Mouse (Mus musculus): ENCODE measurements around the gene Plcg1. TPM values are rescaled to one million over a fixed set of nuclear protein-coding genes. Genes with fewer than 3 reads are reported as not detected.

Gene Plcg1
- total RNA-seq, 1 experiment = 59.0 TPM

DNA sequence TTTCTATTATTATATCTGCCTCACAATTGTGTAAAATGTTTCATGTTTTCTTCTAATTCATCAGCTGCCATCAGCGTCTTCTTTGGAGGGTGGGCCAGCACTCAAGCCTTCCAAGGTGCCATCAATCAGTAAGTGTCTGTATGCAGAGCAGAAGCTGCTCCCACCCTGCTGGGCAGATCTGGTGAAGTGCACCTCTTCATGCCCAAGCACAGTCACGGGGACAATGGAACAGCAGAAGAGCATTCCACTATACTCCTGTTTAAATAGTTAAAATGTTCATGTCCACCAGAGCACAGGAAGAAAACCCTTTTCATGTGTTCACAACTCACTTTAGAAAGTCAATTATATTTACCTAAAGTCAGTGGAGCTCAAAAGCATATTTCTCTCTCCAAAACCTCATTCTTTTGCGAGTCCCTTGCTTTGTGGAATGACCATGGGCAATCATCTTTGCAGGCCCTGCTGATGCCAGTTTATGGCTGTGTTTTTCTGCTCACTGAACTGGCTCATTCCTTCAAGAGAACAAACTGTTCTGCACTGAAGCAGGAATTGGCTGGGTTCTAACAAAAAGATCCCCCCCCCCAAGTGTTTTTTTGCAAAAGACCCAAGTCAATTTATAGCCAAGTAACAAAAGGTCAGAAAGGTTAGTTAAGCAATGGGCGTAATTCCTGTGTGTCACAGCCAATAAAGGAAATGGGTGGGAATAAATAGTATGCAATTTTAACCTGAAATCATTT, 73.9 kb downstream of the Plcg1 start:
- Histone ChIP-seq H3K36me3 (ENCODE audit: control insufficient read depth, insufficient read depth, low read length, poor library complexity, severe bottlenecking) (no peaks in the 10 kb centered on the region), H3K27ac (ENCODE audit: insufficient read depth, low read depth, low read length, poor library complexity, severe bottlenecking) (no peak overlapping the region)
- in situ Hi-C loops (cut with MboI; ENCODE audit: low sequenced_read_pairs in 2 of 2, unreplicated experiment in 2 of 2) = no loop called here

GRCm38 (mm10) chr2:160806091-160806521, 75.0 kb downstream of the Plcg1 start:
- DNase-seq (ENCODE audit: low read depth, low spot score) = no peak
- in situ Hi-C loops (cut with MboI; ENCODE audit: low sequenced_read_pairs in 2 of 2, unreplicated experiment in 2 of 2) = no loop called here
- TF ChIP-seq ZC3H11A (IDR thresholded peaks at IDR 0.05; ENCODE audit: borderline replicate concordance, low read depth, low read length) = no peak
- no peak for TF ChIP-seq MAFK (IDR thresholded peaks at IDR 0.05; ENCODE audit: insufficient read depth, low read depth, low read length)
- no peak for TF ChIP-seq HCFC1 (IDR thresholded peaks at IDR 0.05; ENCODE audit: borderline replicate concordance, insufficient read depth, low read length)
- no peak for TF ChIP-seq ZNF384 (IDR thresholded peaks at IDR 0.05; ENCODE audit: low read depth, low read length)
- no peak for TF ChIP-seq CHD2 (IDR thresholded peaks at IDR 0.05; ENCODE audit: low read depth, low read length)

More for the DNA sequence above, 73.9 kb downstream of the Plcg1 start:
- Histone ChIP-seq H3K9ac (ENCODE audit: insufficient read depth, low read depth, low read length, poor library complexity, severe bottlenecking) (no peak overlapping the region), H3K9me3 (ENCODE audit: control insufficient read depth, insufficient read depth, low read depth, low read length) (no peaks in the 10 kb centered on the region), H3K4me1 (ENCODE audit: control insufficient read depth in 2 of 2, insufficient read depth in 2 of 2, low read length in 2 of 2, poor library complexity in 1 of 2) (no peaks in the 10 kb centered on the region), H3K4me3 (ENCODE audit: insufficient read depth in 1 of 2, low read depth in 1 of 2, low read length in 2 of 2, poor library complexity in 1 of 2, severe bottlenecking in 1 of 2) (no peak overlapping the region)
- DNase-seq (ENCODE audit: low read depth, low spot score) = no peak
- no peak for TF ChIP-seq CHD2 (IDR thresholded peaks at IDR 0.05; ENCODE audit: low read depth, low read length)
- TF ChIP-seq MAFK (IDR thresholded peaks at IDR 0.05; ENCODE audit: insufficient read depth, low read depth, low read length) = no peak
- TF ChIP-seq ZNF384 (IDR thresholded peaks at IDR 0.05; ENCODE audit: low read depth, low read length) = no peak

DNA sequence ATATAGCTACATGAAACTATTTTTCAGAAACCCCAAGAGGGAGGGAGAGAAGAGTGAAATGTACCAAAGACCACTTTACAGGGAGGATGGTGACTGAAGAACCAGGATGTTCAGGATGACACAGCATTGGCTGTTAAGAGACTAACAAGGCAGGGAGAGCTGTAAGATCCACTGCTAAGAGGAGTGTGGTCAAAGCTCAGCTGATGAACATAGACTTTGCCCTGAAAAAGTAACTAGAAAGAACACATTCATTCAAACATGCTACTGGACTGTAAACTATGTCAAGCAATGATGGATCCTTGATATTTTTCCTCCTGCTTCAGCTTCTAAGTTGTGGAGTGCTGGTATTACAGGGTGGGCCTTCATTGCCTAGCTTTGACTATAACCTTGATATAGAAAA, 79.3 kb downstream of the Plcg1 start:
- Histone ChIP-seq H3K9me3 (ENCODE audit: control insufficient read depth, insufficient read depth, low read depth, low read length) (no peaks in the 10 kb centered on the region), H3K4me3 (ENCODE audit: insufficient read depth in 1 of 2, low read depth in 1 of 2, low read length in 2 of 2, poor library complexity in 1 of 2, severe bottlenecking in 1 of 2) (no peak overlapping the region), H3K9ac (ENCODE audit: insufficient read depth, low read depth, low read length, poor library complexity, severe bottlenecking) (no peak overlapping the region), H3K27ac (ENCODE audit: insufficient read depth, low read depth, low read length, poor library complexity, severe bottlenecking) (no peak overlapping the region), H3K4me1 (ENCODE audit: control insufficient read depth in 2 of 2, insufficient read depth in 2 of 2, low read length in 2 of 2, poor library complexity in 1 of 2) (no peaks in the 10 kb centered on the region), H3K36me3 (ENCODE audit: control insufficient read depth, insufficient read depth, low read length, poor library complexity, severe bottlenecking) (no peaks in the 10 kb centered on the region)
- TF ChIP-seq HCFC1 (IDR thresholded peaks at IDR 0.05; ENCODE audit: borderline replicate concordance, insufficient read depth, low read length) = no peak
- no peak for TF ChIP-seq ZC3H11A (IDR thresholded peaks at IDR 0.05; ENCODE audit: borderline replicate concordance, low read depth, low read length)
- TF ChIP-seq ZNF384 (IDR thresholded peaks at IDR 0.05; ENCODE audit: low read depth, low read length) = no peak
- TF ChIP-seq MAFK (IDR thresholded peaks at IDR 0.05; ENCODE audit: insufficient read depth, low read depth, low read length) = no peak
- TF ChIP-seq CHD2 (IDR thresholded peaks at IDR 0.05; ENCODE audit: low read depth, low read length) = no peak
- no peak for DNase-seq (ENCODE audit: low read depth, low spot score)
- in situ Hi-C loops (cut with MboI; ENCODE audit: low sequenced_read_pairs in 2 of 2, unreplicated experiment in 2 of 2) = no loop called here

More at GRCm38 (mm10) chr2:160806091-160806521, 75.0 kb downstream of the Plcg1 start:
- H3K27ac ChIP-seq (ENCODE audit: insufficient read depth, low read depth, low read length, poor library complexity, severe bottlenecking) = no peak overlapping the region
- no peak overlapping the region for H3K9ac ChIP-seq (ENCODE audit: insufficient read depth, low read depth, low read length, poor library complexity, severe bottlenecking)
- H3K4me3 ChIP-seq (ENCODE audit: insufficient read depth in 1 of 2, low read depth in 1 of 2, low read length in 2 of 2, poor library complexity in 1 of 2, severe bottlenecking in 1 of 2) = no peak overlapping the region
- H3K36me3 ChIP-seq (ENCODE audit: control insufficient read depth, insufficient read depth, low read length, poor library complexity, severe bottlenecking) = no peaks in the 10 kb centered on the region
- no peaks in the 10 kb centered on the region for H3K4me1 ChIP-seq (ENCODE audit: control insufficient read depth in 2 of 2, insufficient read depth in 2 of 2, low read length in 2 of 2, poor library complexity in 1 of 2)
- no peaks in the 10 kb centered on the region for H3K9me3 ChIP-seq (ENCODE audit: control insufficient read depth, insufficient read depth, low read depth, low read length)

DNA sequence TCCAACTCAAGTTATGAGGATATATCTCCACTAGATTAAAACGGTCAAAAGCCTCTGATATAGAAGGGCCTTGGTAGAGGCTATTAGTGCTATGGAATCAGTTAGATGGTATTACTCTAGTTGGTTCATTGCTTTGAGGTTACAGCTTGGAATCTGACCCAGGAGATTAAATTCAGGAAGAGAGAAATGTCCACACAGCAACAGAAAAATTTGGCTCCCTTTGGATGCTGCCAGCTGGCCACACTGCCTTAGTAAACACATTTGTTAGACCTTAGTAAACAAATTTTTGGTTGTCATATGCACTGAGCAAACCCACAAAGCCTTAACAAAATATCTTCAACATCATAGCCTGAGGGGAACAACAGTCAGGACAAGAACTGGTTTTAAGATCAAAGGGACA, 79.7 kb downstream of the Plcg1 start:
- Histone ChIP-seq H3K36me3 (ENCODE audit: control insufficient read depth, insufficient read depth, low read length, poor library complexity, severe bottlenecking) (no peaks in the 10 kb centered on the region), H3K9me3 (ENCODE audit: control insufficient read depth, insufficient read depth, low read depth, low read length) (no peaks in the 10 kb centered on the region), H3K9ac (ENCODE audit: insufficient read depth, low read depth, low read length, poor library complexity, severe bottlenecking) (no peak overlapping the region), H3K4me1 (ENCODE audit: control insufficient read depth in 2 of 2, insufficient read depth in 2 of 2, low read length in 2 of 2, poor library complexity in 1 of 2) (no peaks in the 10 kb centered on the region), H3K4me3 (ENCODE audit: insufficient read depth in 1 of 2, low read depth in 1 of 2, low read length in 2 of 2, poor library complexity in 1 of 2, severe bottlenecking in 1 of 2) (no peak overlapping the region), H3K27ac (ENCODE audit: insufficient read depth, low read depth, low read length, poor library complexity, severe bottlenecking) (no peak overlapping the region)
- in situ Hi-C loops (cut with MboI; ENCODE audit: low sequenced_read_pairs in 2 of 2, unreplicated experiment in 2 of 2) = no loop called here
- TF ChIP-seq MAFK (IDR thresholded peaks at IDR 0.05; ENCODE audit: insufficient read depth, low read depth, low read length) (no peak), ZC3H11A (IDR thresholded peaks at IDR 0.05; ENCODE audit: borderline replicate concordance, low read depth, low read length) (no peak), HCFC1 (IDR thresholded peaks at IDR 0.05; ENCODE audit: borderline replicate concordance, insufficient read depth, low read length) (no peak), ZNF384 (IDR thresholded peaks at IDR 0.05; ENCODE audit: low read depth, low read length) (no peak), CHD2 (IDR thresholded peaks at IDR 0.05; ENCODE audit: low read depth, low read length) (no peak)
- no peak for DNase-seq (ENCODE audit: low read depth, low spot score)

Other genes with a start within 250 kb of the Plcg1 start
- gene Top1, start 85.4 kb upstream of the Plcg1 start, total RNA-seq (2012; rRNA removed) = 39.3 and 52.7 TPM in 2 replicates
- 1.1 and 1.3 TPM in 2 replicates for gene Zhx3, start 141.7 kb downstream of the Plcg1 start, total RNA-seq (2012; rRNA removed)
- gene Lpin3, start 149.4 kb downstream of the Plcg1 start, total RNA-seq (2012; rRNA removed) = 7.2 and 9.4 TPM in 2 replicates
- 2.8 and 5.0 TPM in 2 replicates for gene Emilin3, start 181.0 kb downstream of the Plcg1 start, total RNA-seq (2012; rRNA removed)

All from ES-E14 (cell line).